Mouse (Mus musculus) midbrain, embryonic 15.5 days (tissue): ENCODE data around the gene Invs. TPM values are rescaled to one million over a fixed set of nuclear protein-coding genes. Genes with fewer than 3 reads are reported as not detected.

Source experiments
- ATAC-seq: fragments of 200-750 bp; cut with Nextera tagmentation; replicated peaks from 2 replicates; pipeline ENCODE4 v1.8.0; 2017; ENCODE audit warnings: moderate TSS enrichment
- H3K27ac ChIP-seq: fragments of 300-500 bp; sonication (generic); 2 replicates; pipeline ENCODE4 v1.5.1; 2015; ENCODE audit warnings: mild to moderate bottlenecking, inconsistent platforms
- H3K27me3 ChIP-seq: fragments of 300-500 bp; sonication (generic); replicated peaks from 2 replicates; pipeline ENCODE4 v1.6.1; 2015; ENCODE audit warnings: inconsistent platforms
- H3K36me3 ChIP-seq: fragments of 300-500 bp; sonication (generic); replicated peaks from 2 replicates; pipeline ENCODE4 v1.6.1; 2015; ENCODE audit warnings: inconsistent platforms
- H3K4me1 ChIP-seq: fragments of 300-500 bp; sonication (generic); 2 replicates; pipeline ENCODE4 v1.6.1; 2015; ENCODE audit warnings: inconsistent platforms
- H3K4me2 ChIP-seq: fragments of 300-500 bp; sonication (generic); 2 replicates; pipeline ENCODE4 v1.6.1; 2015; ENCODE audit warnings: inconsistent platforms, mild to moderate bottlenecking, moderate library complexity
- H3K4me3 ChIP-seq: fragments of 300-500 bp; sonication (generic); 2 replicates; pipeline ENCODE4 v1.5.1; 2015; ENCODE audit warnings: mild to moderate bottlenecking, inconsistent platforms
- H3K9ac ChIP-seq: fragments of 300-500 bp; sonication (generic); 2 replicates; pipeline ENCODE4 v1.6.1; 2015; ENCODE audit warnings: mild to moderate bottlenecking, inconsistent platforms
- H3K9me3 ChIP-seq: fragments of 300-500 bp; sonication (generic); 2 replicates; pipeline ENCODE4 v1.6.1; 2016; ENCODE audit warnings: inconsistent platforms
- WGBS: fragments of 180-500 bp; shearing (Covaris S2); methylation state at CpG from one replicate; pipeline ENCODE4 v1.1.7; 2015; ENCODE audit warnings: mixed read lengths; 5-methylcytosine and 5-hydroxymethylcytosine counted together
- polyA plus RNA-seq: library from polyadenylated mRNA; unstranded; fragments of >200 nt; fragmentation: Nextera tagmentation; extraction: Ambion mirVana; gene quantifications from 2 replicates; pipeline ENCODE4 v1.2.1, GENCODE M21; 2015

Gene Invs
- polyA plus RNA-seq, 1 experiment from 2014 or later, result 8.3 TPM

GRCm38 (mm10) chr4:48275736-48276135 is 3.8 kb upstream of the Invs start:
- ATAC-seq, result no peak
- Histone ChIP-seq H3K4me1 (peaks cover 15% of the 10 kb centered on the region), H3K36me3 (no peaks in the 10 kb centered on the region), H3K9ac (no peak overlapping the region), H3K4me3 (no peak overlapping the region), H3K27ac (no peak overlapping the region), H3K9me3 (no peaks in the 10 kb centered on the region), H3K4me2 (no peak overlapping the region), H3K27me3 (no peaks in the 10 kb centered on the region)
- WGBS, result 88% methylated on average over 3 of the region's 3 CpGs

- H3K4me3 ChIP-seq, result no peak overlapping the region
- no peak overlapping the region for H3K4me2 ChIP-seq
- H3K27me3 ChIP-seq, result no peaks in the 10 kb centered on the region
- H3K36me3 ChIP-seq, result no peaks in the 10 kb centered on the region
- peaks cover 15% of the 10 kb centered on the region for H3K4me1 ChIP-seq
- no peak for ATAC-seq
- no peaks in the 10 kb centered on the region for H3K9me3 ChIP-seq
- WGBS, result 94% methylated on average over 3 of the region's 3 CpGs
- H3K9ac ChIP-seq, result no peak overlapping the region
- H3K27ac ChIP-seq, result no peak overlapping the region
Observed at GRCm38 (mm10) chr4:48277011-48277410, 2.5 kb upstream of the Invs start.

- Histone ChIP-seq H3K4me2 (peak overlapping the region; percentile 86), H3K4me1 (peaks cover 15% of the 10 kb centered on the region), H3K9ac (peak overlapping the region; percentile 91), H3K36me3 (no peaks in the 10 kb centered on the region), H3K27me3 (no peaks in the 10 kb centered on the region), H3K4me3 (peak overlapping the region; percentile 87), H3K27ac (peak overlapping the region; percentile 35; the same call in 1 of the 2 replicates), H3K9me3 (no peaks in the 10 kb centered on the region)
- no peak for ATAC-seq
- under 1% methylated on average over 34 of the region's 34 CpGs for WGBS
Observed at GRCm38 (mm10) chr4:48278757-48279497, 633 bp upstream of the Invs start.

GRCm38 (mm10) chr4:48281121-48281520 is 1.6 kb downstream of the Invs start:
- Histone ChIP-seq H3K9me3 (no peaks in the 10 kb centered on the region), H3K27me3 (no peaks in the 10 kb centered on the region), H3K36me3 (no peaks in the 10 kb centered on the region), H3K9ac (no peak overlapping the region), H3K4me3 (no peak overlapping the region), H3K27ac (no peak overlapping the region), H3K4me2 (no peak overlapping the region), H3K4me1 (peaks cover 15% of the 10 kb centered on the region)
- ATAC-seq, result no peak
- WGBS, result 95% methylated on average over 1 of the region's 1 CpGs

GRCm38 (mm10) chr4:48287086-48287757 is 7.7 kb downstream of the Invs start:
- WGBS, result 14% methylated on average over 5 of the region's 5 CpGs
- peak; percentile 79 for ATAC-seq
- H3K27ac ChIP-seq, result peak overlapping the region; percentile 57

GRCm38 (mm10) chr4:48314814-48315213 is 35.3 kb downstream of the Invs start:
- 96% methylated on average over 3 of the region's 3 CpGs for WGBS
- Histone ChIP-seq H3K27me3 (no peaks in the 10 kb centered on the region), H3K9ac (no peak overlapping the region), H3K27ac (no peak overlapping the region), H3K9me3 (no peaks in the 10 kb centered on the region), H3K4me3 (no peak overlapping the region), H3K4me2 (no peak overlapping the region), H3K36me3 (no peaks in the 10 kb centered on the region), H3K4me1 (no peaks in the 10 kb centered on the region)
- ATAC-seq, result no peak

More at GRCm38 (mm10) chr4:48287086-48287757, 7.7 kb downstream of the Invs start:
- Histone ChIP-seq H3K36me3 (no peaks in the 10 kb centered on the region), H3K9ac (no peak overlapping the region), H3K27me3 (no peaks in the 10 kb centered on the region), H3K4me1 (0 out of 2 replicates have a peak, but pooled peaks cover 4% of the 10 kb centered on the region), H3K4me2 (no peak overlapping the region), H3K9me3 (no peaks in the 10 kb centered on the region), H3K4me3 (no peak overlapping the region)

- no peaks in the 10 kb centered on the region for H3K27me3 ChIP-seq
- H3K4me2 ChIP-seq, result no peak overlapping the region
- no peaks in the 10 kb centered on the region for H3K9me3 ChIP-seq
- H3K4me3 ChIP-seq, result no peak overlapping the region
- no peak overlapping the region for H3K9ac ChIP-seq
- 0 out of 2 replicates have a peak, but pooled peaks cover 2% of the 10 kb centered on the region for H3K4me1 ChIP-seq
- no peak overlapping the region for H3K27ac ChIP-seq
- ATAC-seq, result no peak
- no peaks in the 10 kb centered on the region for H3K36me3 ChIP-seq
- WGBS, result 96% methylated on average over 3 of the region's 3 CpGs
Observed at GRCm38 (mm10) chr4:48316036-48316435, 36.5 kb downstream of the Invs start.

GRCm38 (mm10) chr4:48321276-48321675 is 41.7 kb downstream of the Invs start:
- no peak for ATAC-seq
- Histone ChIP-seq H3K27me3 (no peaks in the 10 kb centered on the region), H3K4me2 (no peak overlapping the region), H3K9me3 (no peaks in the 10 kb centered on the region), H3K4me1 (0 out of 2 replicates have a peak, but pooled peaks cover 4% of the 10 kb centered on the region), H3K36me3 (no peaks in the 10 kb centered on the region), H3K9ac (no peak overlapping the region), H3K27ac (no peak overlapping the region), H3K4me3 (no peak overlapping the region)
- 81% methylated on average over 1 of the region's 1 CpGs for WGBS

- no peaks in the 10 kb centered on the region for H3K9me3 ChIP-seq
- H3K27ac ChIP-seq, result no peak overlapping the region
- 32% methylated on average over 1 of the region's 1 CpGs for WGBS
- H3K4me1 ChIP-seq, result 0 out of 2 replicates have a peak, but pooled peaks cover 4% of the 10 kb centered on the region
- H3K36me3 ChIP-seq, result no peaks in the 10 kb centered on the region
- H3K4me3 ChIP-seq, result no peak overlapping the region
- H3K9ac ChIP-seq, result no peak overlapping the region
- H3K4me2 ChIP-seq, result no peak overlapping the region
- no peak for ATAC-seq
- no peaks in the 10 kb centered on the region for H3K27me3 ChIP-seq
Observed at GRCm38 (mm10) chr4:48322095-48322494, 42.5 kb downstream of the Invs start.

- no peaks in the 10 kb centered on the region for H3K9me3 ChIP-seq
- H3K36me3 ChIP-seq, result no peaks in the 10 kb centered on the region
- no peak overlapping the region for H3K4me3 ChIP-seq
- no peak overlapping the region for H3K4me2 ChIP-seq
- no peaks in the 10 kb centered on the region for H3K27me3 ChIP-seq
- H3K4me1 ChIP-seq, result no peaks in the 10 kb centered on the region
- no peak overlapping the region for H3K9ac ChIP-seq
- H3K27ac ChIP-seq, result no peak overlapping the region
- no peak for ATAC-seq
Observed at GRCm38 (mm10) chr4:48327192-48327591, 47.6 kb downstream of the Invs start.

- H3K9ac ChIP-seq, result no peak overlapping the region
- H3K4me2 ChIP-seq, result no peak overlapping the region
- H3K27ac ChIP-seq, result no peak overlapping the region
- H3K27me3 ChIP-seq, result no peaks in the 10 kb centered on the region
- H3K9me3 ChIP-seq, result no peaks in the 10 kb centered on the region
- no peaks in the 10 kb centered on the region for H3K4me1 ChIP-seq
- H3K4me3 ChIP-seq, result no peak overlapping the region
- ATAC-seq, result no peak
- 64% methylated on average over 2 of the region's 2 CpGs for WGBS
- H3K36me3 ChIP-seq, result no peaks in the 10 kb centered on the region
Observed at GRCm38 (mm10) chr4:48328042-48328441, 48.5 kb downstream of the Invs start.

GRCm38 (mm10) chr4:48332453-48333051 is 53.0 kb downstream of the Invs start:
- 86% methylated on average over 6 of the region's 6 CpGs for WGBS
- no peak for ATAC-seq
- H3K9me3 ChIP-seq, result no peaks in the 10 kb centered on the region

More at GRCm38 (mm10) chr4:48332453-48333051, 53.0 kb downstream of the Invs start:
- Histone ChIP-seq H3K36me3 (no peaks in the 10 kb centered on the region), H3K27me3 (no peaks in the 10 kb centered on the region), H3K4me2 (no peak overlapping the region), H3K27ac (no peak overlapping the region), H3K9ac (no peak overlapping the region), H3K4me3 (no peak overlapping the region), H3K4me1 (peaks cover 8% of the 10 kb centered on the region)
